Mouse (Mus musculus): ENCODE results near the gene Coq8b. TPM values are rescaled to one million over a fixed set of nuclear protein-coding genes. Genes with fewer than 3 reads are reported as not detected.

The Coq8b gene
- polyA plus RNA-seq (2012; rRNA removed) = 51.5 and 55.4 TPM in 2 replicates

GRCm38 (mm10) chr7:27232781-27233281 is at the start of gene Coq8b:
Gene Coq8b (plus strand): TSS chr7:27233023.
- peak; percentile 79 for DNase-seq (ENCODE audit: low read depth)

GRCm38 (mm10) chr7:27184964-27185363 is 47.9 kb upstream of the Coq8b start:
- DNase-seq (ENCODE audit: low read depth) = no peak

- DNase-seq (ENCODE audit: low read depth) = no peak
These were observed 46.8 kb upstream of the Coq8b start for GRCm38 (mm10) chr7:27185986-27186385.

GRCm38 (mm10) chr7:27189271-27189931 is 43.4 kb upstream of the Coq8b start:
- DNase-seq (ENCODE audit: low read depth) = no peak

- DNase-seq (ENCODE audit: low read depth) = no peak
These were observed 40.4 kb upstream of the Coq8b start for GRCm38 (mm10) chr7:27192434-27192833.

GRCm38 (mm10) chr7:27193731-27194130 is 39.1 kb upstream of the Coq8b start:
- DNase-seq (ENCODE audit: low read depth) = no peak

- DNase-seq (ENCODE audit: low read depth) = peak; percentile 99
These were observed 36.9 kb upstream of the Coq8b start, which contains the start of the genes BC024978 and Snrpa for GRCm38 (mm10) chr7:27195681-27196611. Gene BC024978 (plus strand): TSS chr7:27195781. Gene Snrpa (minus strand): TSS chr7:27196271.

- DNase-seq (ENCODE audit: low read depth) = no peak
These were observed 35.7 kb upstream of the Coq8b start for GRCm38 (mm10) chr7:27197136-27197535.

GRCm38 (mm10) chr7:27197634-27198033 is 35.2 kb upstream of the Coq8b start:
- DNase-seq (ENCODE audit: low read depth) = no peak

GRCm38 (mm10) chr7:27198355-27198754 is 34.5 kb upstream of the Coq8b start:
- no peak for DNase-seq (ENCODE audit: low read depth)

- no peak for DNase-seq (ENCODE audit: low read depth)
These were observed 34.0 kb upstream of the Coq8b start for GRCm38 (mm10) chr7:27198779-27199178.

- DNase-seq (ENCODE audit: low read depth) = no peak
These were observed 28.9 kb upstream of the Coq8b start for GRCm38 (mm10) chr7:27203730-27204449.

- no peak for DNase-seq (ENCODE audit: low read depth)
These were observed 20.2 kb upstream of the Coq8b start for GRCm38 (mm10) chr7:27212626-27213025.

GRCm38 (mm10) chr7:27218586-27218985 is 14.2 kb upstream of the Coq8b start:
- DNase-seq (ENCODE audit: low read depth) = peak; percentile 90

- DNase-seq (ENCODE audit: low read depth) = no peak
These were observed 12.9 kb upstream of the Coq8b start for GRCm38 (mm10) chr7:27219937-27220336.

- peak; percentile 77 for DNase-seq (ENCODE audit: low read depth)
These were observed 10.9 kb upstream of the Coq8b start for GRCm38 (mm10) chr7:27221939-27222338.

- no peak for DNase-seq (ENCODE audit: low read depth)
These were observed 10.3 kb upstream of the Coq8b start for GRCm38 (mm10) chr7:27222538-27222937.

- DNase-seq (ENCODE audit: low read depth) = peak; percentile 91
These were observed 7.8 kb upstream of the Coq8b start for GRCm38 (mm10) chr7:27224877-27225575.

GRCm38 (mm10) chr7:27227276-27227675 is 5.5 kb upstream of the Coq8b start:
- DNase-seq (ENCODE audit: low read depth) = no peak

- DNase-seq (ENCODE audit: low read depth) = no peak
These were observed 5.1 kb upstream of the Coq8b start for GRCm38 (mm10) chr7:27227676-27228075.

GRCm38 (mm10) chr7:27228281-27228821 is 4.5 kb upstream of the Coq8b start, which contains the start of gene Itpkc:
Gene Itpkc (minus strand): TSS chr7:27228661.
- DNase-seq (ENCODE audit: low read depth) = peak; percentile 72

All from gonadal fat pad, adult 2 months (tissue).